Mouse (Mus musculus) CH12.LX (cell line): ENCODE measurements around the gene Ghdc. TPM values are rescaled to one million over a fixed set of nuclear protein-coding genes. Genes with fewer than 3 reads are reported as not detected.

Experiments
- DNase-seq: peaks from one replicate; pipeline ENCODE4 v3.0.0-alpha.2; 2013; ENCODE audit errors: extremely low read depth
- H3K27ac ChIP-seq: 2 replicates; pipeline ENCODE4 v1.5.1; 2012; ENCODE audit warnings: low read depth, mild to moderate bottlenecking, control low read depth, moderate library complexity; ENCODE audit not compliant: insufficient read depth
- H3K27me3 ChIP-seq: replicated peaks from 2 replicates; pipeline ENCODE3; 2012; ENCODE audit warnings: inconsistent platforms
- H3K36me3 ChIP-seq, 2 experiments: replicated peaks in 1 of 2; 2 replicates each; pipeline versions ENCODE3 to v1.6.1; 2012; ENCODE audit warnings: inconsistent platforms in 1 of 2, low read length in 1 of 2, mild to moderate bottlenecking in 1 of 2, mixed read lengths in 1 of 2, moderate library complexity in 1 of 2; ENCODE audit not compliant: control insufficient read depth in 1 of 2, insufficient read depth in 1 of 2
- H3K4me1 ChIP-seq, 2 experiments: 2 replicates each; pipeline ENCODE4 v1.6.1; 2012; ENCODE audit warnings: inconsistent platforms in 1 of 2, moderate library complexity in 1 of 2; ENCODE audit not compliant: insufficient read depth in 2 of 2, control insufficient read depth in 1 of 2
- H3K4me2 ChIP-seq: 2 replicates; pipeline ENCODE4 v1.6.1; 2012; ENCODE audit warnings: low read depth, mild to moderate bottlenecking, control low read depth; ENCODE audit not compliant: poor library complexity, insufficient read depth, severe bottlenecking
- H3K4me3 ChIP-seq, 3 experiments: fragments of 150-350 bp in 1 of 3; sonication (generic) in 1 of 3; replicated peaks in 1 of 3; 2 replicates each; pipeline versions ENCODE3 to v1.5.1; 2011 to 2012; ENCODE audit warnings: low read depth in 2 of 3, low read length in 2 of 3, mild to moderate bottlenecking in 2 of 3, moderate library complexity in 2 of 3, control low read depth in 1 of 3, improper control_type of control experiment in 1 of 3, inconsistent platforms in 1 of 3, mixed read lengths in 1 of 3; ENCODE audit not compliant: poor library complexity in 1 of 3
- H3K79me2 ChIP-seq: replicated peaks from 2 replicates; pipeline ENCODE4 v1.6.1; 2012; ENCODE audit warnings: mild to moderate bottlenecking, moderate library complexity; ENCODE audit not compliant: control insufficient read depth, poor library complexity, insufficient read depth, severe bottlenecking; ENCODE audit errors: extremely low read depth
- H3K9ac ChIP-seq: 2 replicates; pipeline ENCODE4 v1.6.1; 2012; ENCODE audit warnings: low read depth, mild to moderate bottlenecking, control low read depth, moderate library complexity; ENCODE audit not compliant: insufficient read depth
- H3K9me3 ChIP-seq: replicated peaks from 2 replicates; pipeline ENCODE3; 2012; ENCODE audit warnings: low read length, inconsistent platforms, mixed read lengths
- BHLHE40 ChIP-seq: IDR thresholded peaks from 2 replicates; pipeline ENCODE4 v1.6.1; 2011; ENCODE audit warnings: mild to moderate bottlenecking, low read depth, low read length, improper control_type of control experiment
- E2F4 ChIP-seq: IDR thresholded peaks from 2 replicates; pipeline ENCODE4 v1.6.1; 2011; ENCODE audit warnings: low read depth, low read length, improper control_type of control experiment; ENCODE audit not compliant: insufficient replicate concordance
- ELF1 ChIP-seq: IDR thresholded peaks from 2 replicates; pipeline ENCODE4 v1.6.1; 2014; ENCODE audit warnings: low read depth, mild to moderate bottlenecking, inconsistent platforms, low read length, improper control_type of control experiment
- IRF4 ChIP-seq: IDR thresholded peaks from 2 replicates; pipeline ENCODE4 v1.6.1; 2014; ENCODE audit warnings: low read depth, mild to moderate bottlenecking, inconsistent platforms, low read length, improper control_type of control experiment
- JUN ChIP-seq: IDR thresholded peaks from 2 replicates; pipeline ENCODE4 v1.6.1; 2011; ENCODE audit warnings: low read depth, mild to moderate bottlenecking, low read length, improper control_type of control experiment, moderate library complexity; ENCODE audit not compliant: insufficient read depth
- JUND ChIP-seq: conservative IDR thresholded peaks from 2 replicates; pipeline ENCODE4 v1.6.1; 2011; ENCODE audit warnings: low read depth, low read length, improper control_type of control experiment
- MAFK ChIP-seq: IDR thresholded peaks from 2 replicates; pipeline ENCODE4 v1.6.1; 2011; ENCODE audit warnings: low read length, improper control_type of control experiment; ENCODE audit not compliant: insufficient replicate concordance
- MAX ChIP-seq: IDR thresholded peaks from 2 replicates; pipeline ENCODE4 v1.6.1; 2011; ENCODE audit warnings: low read length, improper control_type of control experiment
- MEF2A ChIP-seq: IDR thresholded peaks from 2 replicates; pipeline ENCODE4 v1.6.1; 2014; ENCODE audit warnings: low read depth, mild to moderate bottlenecking, inconsistent platforms, low read length, improper control_type of control experiment, borderline replicate concordance
- MXI1 ChIP-seq: IDR thresholded peaks from 2 replicates; pipeline ENCODE4 v1.6.1; 2011; ENCODE audit warnings: mild to moderate bottlenecking, low read depth, low read length, improper control_type of control experiment
- NELFE ChIP-seq: IDR thresholded peaks from 2 replicates; pipeline ENCODE4 v1.6.1; 2011; ENCODE audit warnings: low read depth, low read length, improper control_type of control experiment
- NRF1 ChIP-seq: IDR thresholded peaks from 2 replicates; pipeline ENCODE4 v1.6.1; 2014; ENCODE audit warnings: low read depth, mild to moderate bottlenecking, inconsistent platforms, low read length, improper control_type of control experiment, moderate library complexity
- POLR2A ChIP-seq: IDR thresholded peaks from 2 replicates; pipeline ENCODE4 v1.6.1; 2011; ENCODE audit warnings: low read depth, mild to moderate bottlenecking, improper control_type of control experiment, low read length
- RAD21 ChIP-seq: IDR thresholded peaks from 2 replicates; pipeline ENCODE4 v1.6.1; 2011; ENCODE audit warnings: low read depth, mild to moderate bottlenecking, low read length, improper control_type of control experiment, moderate library complexity
- SIN3A ChIP-seq: IDR thresholded peaks from 2 replicates; pipeline ENCODE4 v1.6.1; 2012; ENCODE audit warnings: low read length, improper control_type of control experiment, inconsistent platforms
- SMC3 ChIP-seq: IDR thresholded peaks from 2 replicates; pipeline ENCODE4 v1.6.1; 2011; ENCODE audit warnings: low read depth, low read length, improper control_type of control experiment
- TBP ChIP-seq: conservative IDR thresholded peaks from 2 replicates; pipeline ENCODE4 v1.6.1; 2011; ENCODE audit warnings: low read depth, low read length, improper control_type of control experiment
- TCF12 ChIP-seq: IDR thresholded peaks from 2 replicates; pipeline ENCODE4 v1.6.1; 2014; ENCODE audit warnings: low read depth, mild to moderate bottlenecking, inconsistent platforms, low read length, improper control_type of control experiment
- UBTF ChIP-seq: IDR thresholded peaks from 2 replicates; pipeline ENCODE4 v1.6.1; 2012; ENCODE audit warnings: low read depth, mild to moderate bottlenecking, inconsistent platforms, low read length, improper control_type of control experiment, moderate library complexity
- USF1 ChIP-seq: IDR thresholded peaks from 2 replicates; pipeline ENCODE4 v1.6.1; 2014; ENCODE audit warnings: low read depth, mild to moderate bottlenecking, inconsistent platforms, low read length, improper control_type of control experiment
- USF2 ChIP-seq: conservative IDR thresholded peaks from 2 replicates; pipeline ENCODE4 v1.6.1; 2011; ENCODE audit warnings: low read depth, low read length, improper control_type of control experiment
- ZMIZ1 ChIP-seq: IDR thresholded peaks from 2 replicates; pipeline ENCODE4 v1.6.1; 2012; ENCODE audit warnings: low read depth, mild to moderate bottlenecking, inconsistent platforms, low read length, improper control_type of control experiment
- dilution Hi-C: fragments of 300-500 bp; cut with MboI; formaldehyde crosslinking; loops from 2 replicates; pipeline ENCODE4 v1.14.3; 2020; ENCODE audit warnings: low sequenced_read_pairs; ENCODE audit not compliant: extremely low pct_unique_long_range_greater_than_20kb, extremely low pct_ligation_motif_present
- in situ Hi-C: fragments of 300-500 bp; cut with MboI; formaldehyde crosslinking; loops from 3 replicates; pipeline ENCODE4 v1.14.3; 2019; ENCODE audit warnings: low sequenced_read_pairs, low pct_ligation_motif_present, low pct_unique_long_range_greater_than_20kb, mixed read lengths
- polyA plus RNA-seq: library from polyadenylated mRNA; unstranded; fragments of >175 nt; gene quantifications from 2 replicates; pipeline ENCODE4 v1.2.1, GENCODE M21; 2012; ENCODE audit warnings: low read depth; ENCODE audit not compliant: insufficient read length
- total RNA-seq, 2 experiments: library from RNA; depleted of rRNA; stranded (reverse); fragments of 300-350 nt in 1 of 2; fragments of >200 nt in 1 of 2; gene quantifications; 2 replicates each; pipeline ENCODE4 v1.2.3; 2012 to 2014

The Ghdc gene
- total and polyA plus RNA-seq, 3 experiments: 10.9 to 17.9 (median 16.6) TPM

GRCm38 (mm10) chr11:100758707-100759610, 11.8 kb downstream of the Ghdc start:
- Histone ChIP-seq H3K4me1 (peaks cover 26 to 57% of the 10 kb centered on the region in 2 experiments), H3K36me3 (peaks cover 9 to 27% of the 10 kb centered on the region in 2 experiments), H3K4me3 (peak overlapping the region; percentile 46 to 61 (median 53)), H3K4me2 (peak overlapping the region; percentile 86), H3K27me3 (peaks cover 12% of the 10 kb centered on the region), H3K9ac (peak overlapping the region; percentile 20; the same call in 1 of the 2 replicates), H3K79me2 (no peaks in the 10 kb centered on the region), H3K27ac (peak overlapping the region; percentile 8; the same call in 1 of the 2 replicates), H3K9me3 (no peaks in the 10 kb centered on the region)
- TF ChIP-seq NRF1 (0 out of 2 replicates have a peak, but pooled peaks have one; percentile 14), MAX (no peak)
- dilution Hi-C loops: no loop called here
- in situ Hi-C loops: no loop called here
- no peak for DNase-seq

- H3K4me2 ChIP-seq: peak overlapping the region; percentile 53
- H3K36me3 ChIP-seq: peaks cover 12 to 40% of the 10 kb centered on the region in 2 experiments
- H3K9me3 ChIP-seq: no peaks in the 10 kb centered on the region
- H3K79me2 ChIP-seq: no peaks in the 10 kb centered on the region
- in situ Hi-C loops (no loop called here), dilution Hi-C loops (no loop called here)
- DNase-seq: peak; percentile 91
- no peak overlapping the region for H3K4me3 ChIP-seq
- TF ChIP-seq NELFE (no peak), JUN (no peak), UBTF (0 out of 2 replicates have a peak, but pooled peaks have one; percentile 70), SMC3 (peak; percentile 16; the same call in 1 of the 2 replicates), SIN3A (peak; percentile 70; the same call in 1 of the 2 replicates), TCF12 (peak; percentile 25; the same call in 1 of the 2 replicates), MEF2A (0 out of 2 replicates have a peak, but pooled peaks have one; percentile 57), MAFK (no peak), E2F4 (no peak), USF1 (no peak), NRF1 (no peak), ZMIZ1 (no peak), ELF1 (peak; percentile 72), BHLHE40 (0 out of 2 replicates have a peak, but pooled peaks have one; percentile 28), RAD21 (no peak; the same call in 1 of the 2 replicates), USF2 (no peak; the same call in 1 of the 2 replicates), MAX (peak; percentile 56; the same call in 1 of the 2 replicates), MXI1 (peak; percentile 62), JUND (no peak), POLR2A (peak; percentile 66), IRF4 (peak; percentile 44; the same call in 1 of the 2 replicates), TBP (0 out of 2 replicates have a peak, but pooled peaks have one; percentile 61)
- H3K9ac ChIP-seq: peak overlapping the region; percentile 31; the same call in 1 of the 2 replicates
- H3K4me1 ChIP-seq: peaks cover 26 to 57% of the 10 kb centered on the region in 2 experiments
- H3K27ac ChIP-seq: peak overlapping the region; percentile 91
- peaks cover 7% of the 10 kb centered on the region for H3K27me3 ChIP-seq
These were observed 13.2 kb downstream of the Ghdc start for GRCm38 (mm10) chr11:100757566-100757965.
